26 mouse cellular contexts compared by ENCODE assay signal in genomic region chr9:27685325-27685724, GRCm38 (mm10).
DNase-seq lines count a peak whose midpoint lies in the region; ATAC-seq and TF ChIP-seq lines count a peak whose summit lies in the region.
"Had no signal": no experiment of that assay in that cellular context is flagged by ENCODE, and none has a peak within 500 bp of the region (broad histone marks: within the 10 kb centered on the region; RNA-seq: fewer than 3 reads in every experiment).

No protein-coding gene starts in this region.

- H3K9me3 ChIP-seq in hindbrain, embryonic 11.5 days (ENCODE audit: control insufficient read depth, low read length) = no peaks in the 10 kb centered on the region
- no peaks in the 10 kb centered on the region for H3K9me3 ChIP-seq in hindbrain, embryonic 14.5 days (ENCODE audit: control insufficient read depth, low read length)
- H3K9me3 ChIP-seq in midbrain, embryonic 14.5 days (ENCODE audit: control insufficient read depth, low read length) = no peaks in the 10 kb centered on the region
- H3K9me3 ChIP-seq in midbrain, embryonic 10.5 days (replicated peaks) = no peaks in the 10 kb centered on the region
- H3K9me3 ChIP-seq: embryonic facial prominence, embryonic 12.5 days; embryonic facial prominence, embryonic 15.5 days; hindbrain, embryonic 10.5 days; hindbrain, embryonic 15.5 days had no signal

- no peak overlapping the region for H3K9ac ChIP-seq in hindbrain, embryonic 11.5 days (ENCODE audit: low read depth, low read length)
- no peak overlapping the region for H3K9ac ChIP-seq in hindbrain, embryonic 14.5 days
- no peak overlapping the region for H3K9ac ChIP-seq in midbrain, embryonic 14.5 days (replicated peaks; ENCODE audit: low read length)
- H3K9ac ChIP-seq: embryonic facial prominence, embryonic 12.5 days; embryonic facial prominence, embryonic 15.5 days; forebrain, postnatal 0 days; hindbrain, embryonic 15.5 days had no signal

- H3K4me3 ChIP-seq in hindbrain, embryonic 11.5 days (ENCODE audit: low read depth, low read length) = no peak overlapping the region
- no peak overlapping the region for H3K4me3 ChIP-seq in hindbrain, embryonic 14.5 days (replicated peaks; ENCODE audit: low read length)
- H3K4me3 ChIP-seq in midbrain, embryonic 14.5 days (replicated peaks; ENCODE audit: low read depth, low read length) = no peak overlapping the region
- no peak overlapping the region for H3K4me3 ChIP-seq in midbrain, embryonic 10.5 days
- H3K4me3 ChIP-seq: embryonic facial prominence, embryonic 12.5 days; embryonic facial prominence, embryonic 15.5 days; gastrocnemius, adult 2 months; hindbrain, embryonic 10.5 days; hindbrain, embryonic 15.5 days had no signal

- TF ChIP-seq POLR2A in brain, embryonic 14.5 days (IDR thresholded peaks at IDR 0.05; ENCODE audit: borderline replicate concordance, extremely low read depth, insufficient read depth, insufficient read length, poor library complexity, severe bottlenecking) = no peak

- no peak overlapping the region for H3K27ac ChIP-seq in hindbrain, embryonic 11.5 days (ENCODE audit: low read depth, low read length)
- no peak overlapping the region for H3K27ac ChIP-seq in hindbrain, embryonic 14.5 days
- H3K27ac ChIP-seq in midbrain, embryonic 14.5 days (replicated peaks; ENCODE audit: low read depth, low read length) = no peak overlapping the region
- H3K27ac ChIP-seq in midbrain, embryonic 10.5 days (replicated peaks) = no peak overlapping the region
- H3K27ac ChIP-seq: embryonic facial prominence, embryonic 12.5 days; embryonic facial prominence, embryonic 15.5 days; gastrocnemius, adult 2 months; hindbrain, embryonic 15.5 days had no signal

- no peaks in the 10 kb centered on the region for H3K27me3 ChIP-seq in hindbrain, embryonic 11.5 days (ENCODE audit: control insufficient read depth, insufficient read depth, low read length)
- no peaks in the 10 kb centered on the region for H3K27me3 ChIP-seq in hindbrain, embryonic 14.5 days (ENCODE audit: control insufficient read depth, insufficient read depth, low read length)
- H3K27me3 ChIP-seq in midbrain, embryonic 14.5 days (ENCODE audit: control insufficient read depth, insufficient read depth, low read length) = no peaks in the 10 kb centered on the region
- no peaks in the 10 kb centered on the region for H3K27me3 ChIP-seq in midbrain, embryonic 10.5 days (ENCODE audit: low read depth, poor library complexity, severe bottlenecking)
- H3K27me3 ChIP-seq: CH12.LX; embryonic facial prominence, embryonic 12.5 days; embryonic facial prominence, embryonic 15.5 days; hindbrain, embryonic 15.5 days had no signal

- H3K4me1 ChIP-seq in hindbrain, embryonic 11.5 days (replicated peaks; ENCODE audit: control insufficient read depth, insufficient read depth, low read length) = no peaks in the 10 kb centered on the region
- no peaks in the 10 kb centered on the region for H3K4me1 ChIP-seq in hindbrain, embryonic 14.5 days (replicated peaks; ENCODE audit: control insufficient read depth, insufficient read depth, low read length)
- H3K4me1 ChIP-seq in midbrain, embryonic 14.5 days (ENCODE audit: control insufficient read depth, insufficient read depth, low read length) = no peaks in the 10 kb centered on the region
- peaks cover 11% of the 10 kb centered on the region for H3K4me1 ChIP-seq in midbrain, embryonic 10.5 days
- H3K4me1 ChIP-seq: embryonic facial prominence, embryonic 12.5 days; embryonic facial prominence, embryonic 15.5 days; hindbrain, embryonic 15.5 days had no signal

- intact Hi-C loops in left cerebral cortex, postnatal 25 days (cut with DNase I) = no loop called here

- TF ChIP-seq CTCF in brain, embryonic 14.5 days (IDR thresholded peaks at IDR 0.05; ENCODE audit: borderline replicate concordance, extremely low read depth, insufficient read depth, insufficient read length) = no peak

- peak; percentile 23 for DNase-seq in hindbrain, embryonic 11.5 days (ENCODE audit: low spot score)
- no peak for DNase-seq in hindbrain, embryonic 14.5 days (ENCODE audit: low spot score)
- peak; percentile 27 for DNase-seq in midbrain, embryonic 14.5 days
- DNase-seq in midbrain, embryonic 10.5 days (ENCODE audit: low spot score) = no peak
- DNase-seq in brain, embryonic 14.5 days (ENCODE audit: low read depth) = peak; percentile 55
- DNase-seq in left cerebral cortex, postnatal 25 days (ENCODE audit: low spot score in 2 of 2) = no peak
- DNase-seq: adrenal gland, postnatal 10 days; adrenal gland, postnatal 36 days; B cell, adult 2 months; cerebellum, adult 11-12 months; cerebellum, adult 8-10 months; cerebellum, postnatal 10 days; cerebellum, postnatal 36 days; forebrain, postnatal 0 days; gastrocnemius, adult 2 months; gastrocnemius, postnatal 14 days; heart, adult 11 months; heart, postnatal 36 days had no signal

- ATAC-seq in hindbrain, embryonic 11.5 days (ENCODE audit: low FRiP score) = peak; percentile 53; the same call in 1 of the 2 replicates
- no peak for ATAC-seq in hindbrain, embryonic 14.5 days (ENCODE audit: low FRiP score)
- ATAC-seq in midbrain, embryonic 14.5 days (ENCODE audit: low FRiP score, low TSS enrichment) = no peak
- ATAC-seq: forebrain, embryonic 14.5 days; forebrain, postnatal 0 days; intestine, postnatal 0 days had no signal

- H3K36me3 ChIP-seq in hindbrain, embryonic 11.5 days (ENCODE audit: control insufficient read depth, insufficient read depth, low read length) = no peaks in the 10 kb centered on the region
- no peaks in the 10 kb centered on the region for H3K36me3 ChIP-seq in hindbrain, embryonic 14.5 days (replicated peaks; ENCODE audit: control insufficient read depth, insufficient read depth)
- H3K36me3 ChIP-seq in midbrain, embryonic 14.5 days (ENCODE audit: control insufficient read depth, insufficient read depth, low read length) = no peaks in the 10 kb centered on the region
- no peaks in the 10 kb centered on the region for H3K36me3 ChIP-seq in midbrain, embryonic 10.5 days
- H3K36me3 ChIP-seq: embryonic facial prominence, embryonic 12.5 days; embryonic facial prominence, embryonic 15.5 days; hindbrain, embryonic 10.5 days; hindbrain, embryonic 15.5 days had no signal

- no peak overlapping the region for H3K4me2 ChIP-seq in hindbrain, embryonic 11.5 days (replicated peaks; ENCODE audit: low read depth, low read length)
- no peak overlapping the region for H3K4me2 ChIP-seq in hindbrain, embryonic 14.5 days (replicated peaks)
- no peak overlapping the region for H3K4me2 ChIP-seq in midbrain, embryonic 14.5 days (ENCODE audit: low read length)
- H3K4me2 ChIP-seq: embryonic facial prominence, embryonic 12.5 days; embryonic facial prominence, embryonic 15.5 days; heart, embryonic 11.5 days; hindbrain, embryonic 15.5 days had no signal

Comparison
In these comparisons a context has a peak if more than half of its experiments do, and no peak if none do; other contexts are left out.
1. DNase-seq: peak in hindbrain, embryonic 11.5 days (single experiment), midbrain, embryonic 14.5 days (single experiment) and brain, embryonic 14.5 days (single experiment); none in hindbrain, embryonic 14.5 days (single experiment), midbrain, embryonic 10.5 days (single experiment) and left cerebral cortex, postnatal 25 days (0 of 2).